Mouse (Mus musculus) adrenal gland (tissue): ENCODE measurements around the gene Ldlrad3.

Experiments used
- intact Hi-C: fragments of 180-260 bp; cut with DNase I; formaldehyde crosslinking; loops from one replicate; pipeline ENCODE4 v1.15.1; 2025

The Ldlrad3 gene

GRCm38 (mm10) chr2:102040456-102040855, 145.7 kb downstream of the Ldlrad3 start:
- intact Hi-C loops, result no loop called here

GRCm38 (mm10) chr2:102040011-102040410, 146.2 kb downstream of the Ldlrad3 start:
- intact Hi-C loops, result no loop called here

- intact Hi-C loops, result no loop called here
Observed at GRCm38 (mm10) chr2:102038895-102039667, 147.1 kb downstream of the Ldlrad3 start.

- intact Hi-C loops, result no loop called here
Observed at GRCm38 (mm10) chr2:102038229-102038894, 147.8 kb downstream of the Ldlrad3 start.

GRCm38 (mm10) chr2:102036665-102037511, 149.3 kb downstream of the Ldlrad3 start:
- intact Hi-C loops, result no loop called here

- intact Hi-C loops, result no loop called here
Observed at GRCm38 (mm10) chr2:102034513-102034879, 151.7 kb downstream of the Ldlrad3 start.

GRCm38 (mm10) chr2:102033818-102034512, 152.2 kb downstream of the Ldlrad3 start:
- intact Hi-C loops, result no loop called here

- intact Hi-C loops, result no loop called here
Observed at GRCm38 (mm10) chr2:102032713-102033343, 153.4 kb downstream of the Ldlrad3 start.

- intact Hi-C loops, result no loop called here
Observed at GRCm38 (mm10) chr2:102030652-102031051, 155.5 kb downstream of the Ldlrad3 start.

GRCm38 (mm10) chr2:102030152-102030551, 156.0 kb downstream of the Ldlrad3 start:
- intact Hi-C loops, result no loop called here

GRCm38 (mm10) chr2:102029682-102030081, 156.5 kb downstream of the Ldlrad3 start:
- intact Hi-C loops, result no loop called here

GRCm38 (mm10) chr2:102027265-102027664, 158.9 kb downstream of the Ldlrad3 start:
- intact Hi-C loops, result no loop called here

- intact Hi-C loops, result no loop called here
Observed at GRCm38 (mm10) chr2:102026156-102026555, 160.0 kb downstream of the Ldlrad3 start.

GRCm38 (mm10) chr2:102024483-102024882, 161.7 kb downstream of the Ldlrad3 start:
- intact Hi-C loops, result no loop called here

- intact Hi-C loops, result no loop called here
Observed at GRCm38 (mm10) chr2:102021371-102022084, 164.7 kb downstream of the Ldlrad3 start.

GRCm38 (mm10) chr2:102020546-102020945, 165.6 kb downstream of the Ldlrad3 start:
- intact Hi-C loops, result no loop called here

GRCm38 (mm10) chr2:102014538-102015113, 171.6 kb downstream of the Ldlrad3 start:
- intact Hi-C loops, result no loop called here

GRCm38 (mm10) chr2:102011311-102011975, 174.7 kb downstream of the Ldlrad3 start:
- intact Hi-C loops, result no loop called here

GRCm38 (mm10) chr2:102009766-102010265, 176.4 kb downstream of the Ldlrad3 start:
- intact Hi-C loops, result no loop called here
